Mouse (Mus musculus) thymus, postnatal 25 days (tissue): ENCODE measurements at regions not wholly inside any gene's neighbourhood (a gene's known extent, or its start where the extent isn't known, plus 50 kb on each side); places are given as distances from the start of the nearest gene placed in this dataset.

Source experiments
- DNase-seq: peaks from one replicate; pipeline ENCODE4 v3.0.0; 2022

DNA sequence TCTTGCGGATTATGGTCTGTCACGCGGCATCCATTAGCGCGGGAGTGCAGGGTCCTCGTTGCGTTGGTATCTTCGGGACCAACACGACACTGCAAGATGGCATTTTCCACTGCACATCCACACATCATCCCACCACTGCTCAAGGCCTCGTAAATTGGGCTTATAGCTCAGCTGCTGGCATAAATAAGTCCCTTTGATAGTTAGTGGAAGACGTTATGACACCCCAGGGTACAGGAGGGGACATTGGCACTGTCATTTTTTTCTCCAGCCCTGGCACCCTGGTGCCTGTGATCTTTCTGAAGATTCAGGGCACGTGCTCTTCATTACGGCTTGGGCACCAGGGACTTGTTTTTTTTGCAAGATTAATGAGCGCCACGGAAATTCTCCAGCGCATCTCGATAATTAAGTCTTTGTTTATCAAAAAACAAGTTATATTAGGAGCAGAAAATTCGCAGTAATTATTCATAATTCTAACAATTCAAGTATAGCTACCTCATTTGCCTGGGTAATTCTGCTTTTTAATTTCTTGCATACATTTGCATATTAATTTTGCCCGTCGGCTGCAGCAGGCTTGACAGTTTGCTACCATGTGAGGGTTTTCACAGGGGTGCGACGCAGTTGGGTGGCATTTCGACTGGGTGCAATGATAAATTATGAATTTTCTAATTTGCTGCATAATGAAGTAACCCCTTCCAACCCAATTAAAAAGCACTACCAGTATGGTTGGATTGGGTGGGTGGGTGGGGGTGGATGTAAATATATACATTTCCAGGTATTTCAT lies 119.1 kb downstream of the Vrk1 start:
- DNase-seq: no peak

DNA sequence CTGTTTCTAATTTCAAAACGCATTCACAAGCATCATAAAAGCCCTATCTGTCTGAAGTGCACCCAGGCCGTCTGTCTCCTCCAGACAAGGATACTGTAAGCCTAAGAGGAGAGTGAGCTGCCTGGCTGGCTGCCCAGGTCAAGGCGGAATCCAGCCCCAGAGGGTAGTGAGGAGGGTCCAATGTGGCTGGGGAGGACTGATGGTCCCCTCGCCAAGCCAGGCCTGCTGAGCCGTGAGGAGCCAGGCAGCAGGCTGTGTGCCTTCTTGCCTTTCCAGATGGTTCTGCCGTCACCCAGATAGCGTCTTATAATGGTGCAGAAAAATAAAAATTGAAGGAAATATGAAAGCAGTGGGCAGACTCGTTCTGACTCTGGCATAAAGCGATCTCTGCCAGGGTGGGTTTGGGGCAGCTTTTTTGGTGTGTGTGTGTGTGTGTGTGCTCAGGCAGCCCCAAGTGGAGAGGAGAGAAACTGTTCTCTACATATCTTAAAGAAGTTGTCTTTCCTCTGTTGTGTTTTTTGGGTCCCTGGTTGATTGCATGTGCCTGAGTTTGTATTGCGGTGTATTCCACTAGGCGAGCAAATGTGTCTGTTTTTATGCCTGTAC lies 120.1 kb downstream of the Vrk1 start:
- no peak for DNase-seq

DNA sequence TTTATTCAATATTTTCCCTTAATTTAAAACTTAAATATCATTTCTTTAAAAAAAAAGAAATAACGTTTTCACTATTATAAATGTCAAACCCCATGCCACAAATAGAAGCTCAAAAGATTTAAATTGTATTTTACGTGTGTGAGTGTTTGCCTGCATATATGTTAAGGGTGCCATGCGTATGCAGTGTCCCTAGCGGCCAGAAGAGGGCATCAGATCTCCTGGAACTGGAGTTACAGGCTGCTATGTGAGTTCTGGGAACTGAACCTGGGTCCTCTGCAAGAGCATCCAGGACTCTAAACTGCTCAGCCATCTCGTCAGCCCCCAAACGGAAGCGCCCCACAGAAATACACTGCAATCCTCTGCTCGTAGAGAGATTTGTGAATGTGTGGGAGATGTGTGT lies 122.7 kb downstream of the Vrk1 start:
- DNase-seq: no peak

DNA sequence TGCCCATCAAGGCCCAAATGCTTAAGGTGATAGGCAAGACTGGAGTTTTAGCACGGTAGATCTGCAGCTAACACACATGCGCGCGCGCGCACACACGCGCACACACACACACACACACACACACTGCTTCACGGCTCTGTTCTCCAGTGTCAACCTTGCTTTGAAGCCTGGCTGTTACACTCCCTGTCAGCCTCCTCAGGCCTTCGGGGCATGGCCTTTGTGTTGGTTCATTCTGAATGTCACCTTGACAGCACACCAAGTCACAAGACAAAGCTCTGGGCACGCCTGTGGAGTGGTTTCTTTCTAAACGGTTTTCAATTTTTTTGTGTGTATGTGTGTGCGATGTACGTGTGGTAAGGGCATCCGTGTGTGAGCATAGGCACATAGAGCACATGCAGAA lies 128.4 kb downstream of the Vrk1 start:
- no peak for DNase-seq

DNA sequence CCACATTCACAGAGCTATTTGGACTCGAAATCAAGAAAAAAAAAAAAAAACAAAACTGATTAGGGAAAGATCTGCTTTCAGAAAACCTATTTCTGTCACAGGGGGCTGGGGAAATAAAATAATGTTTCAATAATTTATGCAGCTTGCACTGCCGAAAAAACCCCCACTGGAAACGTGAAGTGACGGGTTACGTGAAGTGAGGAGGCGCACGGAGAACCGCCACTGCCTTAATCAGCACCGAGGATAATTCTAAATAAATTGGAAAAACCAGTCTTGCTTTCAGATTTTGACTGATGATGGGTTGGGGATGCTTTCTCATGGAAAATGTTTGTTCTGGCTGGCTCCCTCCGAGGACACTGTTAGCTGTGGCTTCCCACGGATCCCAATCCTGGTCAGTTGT lies 129.5 kb downstream of the Vrk1 start:
- no peak for DNase-seq

DNA sequence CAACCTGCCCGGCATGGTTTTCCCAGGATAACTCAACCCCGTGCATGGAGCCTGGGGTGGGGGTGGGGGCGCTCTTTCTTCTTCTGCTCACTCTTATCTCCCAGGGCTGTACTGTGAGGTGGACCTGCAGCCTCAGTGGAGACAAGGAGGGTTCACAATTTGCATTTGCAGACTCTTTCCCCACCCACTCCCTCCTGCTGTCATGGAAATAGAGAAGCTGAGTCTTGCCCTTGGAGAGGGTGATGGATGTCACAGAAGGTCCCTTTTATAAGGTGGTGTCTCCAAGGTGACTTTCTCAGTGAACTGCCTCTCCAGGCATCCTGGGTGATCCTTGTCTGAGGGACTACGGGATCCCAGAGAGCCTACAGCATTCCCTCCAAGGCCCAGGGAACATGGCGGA lies 129.9 kb downstream of the Vrk1 start:
- DNase-seq: no peak

DNA sequence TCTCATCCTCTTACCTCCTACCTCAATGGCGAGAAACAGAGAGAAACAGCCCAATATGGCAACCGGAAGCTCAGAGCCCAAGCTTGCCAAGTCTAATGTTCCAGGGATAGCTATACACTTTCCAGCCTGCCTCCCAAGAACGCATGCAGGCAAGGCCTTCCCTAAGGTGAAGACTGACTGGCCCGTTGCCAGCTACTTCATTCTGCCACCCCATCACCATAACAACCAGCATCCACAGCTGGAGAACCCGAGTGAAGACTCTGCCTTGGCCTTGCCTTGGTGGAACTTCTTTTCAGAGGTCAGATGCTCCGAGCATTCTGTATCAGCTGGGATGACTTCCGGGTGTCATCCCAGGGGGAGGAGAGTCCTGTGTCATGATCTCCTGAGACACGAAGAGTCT lies 130.6 kb downstream of the Vrk1 start:
- no peak for DNase-seq

DNA sequence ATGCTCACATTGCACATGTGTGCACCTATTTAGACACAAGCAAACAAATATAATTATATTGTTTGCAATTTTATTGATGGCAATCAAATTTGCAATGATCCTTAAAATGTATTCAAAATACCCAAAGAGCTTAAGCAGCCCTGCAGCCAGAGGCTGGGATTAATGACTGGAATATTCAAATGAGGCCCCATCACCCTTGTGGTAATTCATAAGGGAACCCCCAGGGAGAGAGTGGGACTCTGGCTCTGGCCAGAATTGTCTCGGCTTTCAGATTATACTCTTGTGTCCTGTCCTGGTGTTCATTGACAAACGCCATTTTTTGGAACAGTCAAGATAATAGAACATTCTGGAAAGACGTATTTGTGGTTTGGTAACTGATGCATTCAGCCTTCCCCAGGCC lies 133.5 kb downstream of the Vrk1 start:
- no peak for DNase-seq

DNA sequence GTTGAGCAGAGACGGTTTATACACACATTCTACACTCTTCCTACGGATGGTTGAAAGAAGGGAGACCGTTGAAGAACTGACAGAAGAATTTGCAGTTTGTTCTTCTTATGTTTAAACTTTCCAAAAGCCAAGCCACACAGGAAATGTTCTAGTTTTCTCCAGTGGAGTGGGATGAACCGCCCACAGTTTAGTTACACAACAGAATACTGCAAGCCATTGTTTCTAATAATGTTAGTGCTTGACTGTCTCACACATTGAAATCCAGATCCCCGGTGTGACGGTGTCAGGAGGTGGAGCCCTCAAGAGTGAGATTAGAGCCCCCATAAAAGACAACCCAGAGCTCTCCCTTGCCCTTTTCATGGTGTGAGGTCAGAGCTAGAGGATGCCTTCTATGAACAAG lies 146.8 kb downstream of the Vrk1 start:
- no peak for DNase-seq

DNA sequence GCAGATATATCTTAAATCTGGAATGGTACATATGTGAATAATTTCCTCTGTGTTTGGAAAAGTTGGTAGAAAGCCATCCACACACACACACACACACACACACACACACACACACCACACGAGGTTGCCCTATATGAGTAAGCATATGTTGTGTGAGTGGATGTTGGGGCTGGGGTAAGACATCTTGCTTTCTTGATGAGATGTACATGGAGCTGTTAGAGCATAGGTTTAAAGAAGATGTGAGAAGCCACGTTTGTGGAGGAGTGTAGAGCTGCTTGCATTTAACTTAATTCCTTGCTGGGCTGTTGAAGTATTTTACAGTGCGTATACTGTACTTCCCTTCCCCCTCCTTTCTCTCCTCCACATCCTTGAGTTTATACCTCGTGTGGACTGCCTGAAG lies 147.8 kb downstream of the Vrk1 start:
- DNase-seq: no peak

DNA sequence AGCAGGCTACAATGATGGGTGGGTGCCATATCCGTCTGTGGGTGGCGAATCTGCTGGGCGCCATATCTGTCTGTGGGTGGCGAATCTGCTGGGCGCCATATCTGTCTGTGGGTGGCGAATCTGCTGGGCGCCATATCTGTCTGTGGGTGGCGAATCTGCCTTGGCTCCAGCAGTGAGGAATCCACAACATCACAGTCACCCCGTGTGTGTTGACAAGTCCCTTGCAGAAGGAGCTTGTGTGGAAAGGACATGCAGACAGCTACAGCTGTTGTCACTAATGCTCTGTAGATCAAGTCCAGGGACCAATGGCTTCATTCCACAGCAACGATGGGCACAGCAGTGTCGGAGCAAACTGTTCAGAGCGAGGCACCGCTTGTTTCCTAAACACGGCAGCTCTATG lies 148.6 kb downstream of the Vrk1 start:
- no peak for DNase-seq

DNA sequence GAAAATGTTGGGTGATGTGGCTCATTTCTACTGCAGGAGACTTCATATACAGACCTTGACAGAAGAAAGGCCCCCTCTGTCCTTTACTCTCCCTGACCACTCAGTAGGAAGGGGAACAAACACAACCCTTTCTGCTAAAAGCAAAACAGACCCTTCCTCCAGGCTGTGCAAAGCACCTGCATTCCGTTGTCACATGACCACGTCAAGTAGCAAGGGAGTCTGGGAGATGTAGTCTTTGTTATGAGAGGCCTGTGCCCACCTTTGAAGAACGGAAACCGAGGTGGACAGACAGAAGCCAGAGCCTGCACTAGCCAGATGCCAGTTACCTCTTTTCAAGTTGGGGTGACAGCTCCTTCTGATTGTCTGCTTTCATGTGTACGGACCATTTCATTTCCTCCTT lies 161.3 kb downstream of the Vrk1 start:
- no peak for DNase-seq

DNA sequence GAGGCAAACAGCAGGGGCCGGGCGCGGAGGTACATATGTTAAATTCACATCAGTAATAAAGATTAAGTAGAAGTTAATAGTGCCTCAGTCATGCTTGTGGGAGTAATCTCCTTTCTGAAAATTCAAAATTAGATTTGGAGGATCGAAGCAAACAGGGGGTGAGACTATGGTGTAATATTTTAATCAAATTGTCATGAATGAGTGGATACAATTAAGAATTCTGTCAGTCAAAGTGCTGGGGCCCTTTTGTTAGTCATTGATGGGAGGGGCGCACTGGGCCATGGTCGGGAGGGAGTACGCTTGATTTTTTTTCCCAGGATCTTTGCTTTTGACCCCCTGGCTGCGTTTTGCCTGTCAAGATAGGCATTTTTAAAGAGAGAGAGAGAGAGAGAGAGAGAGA lies 163.2 kb downstream of the Vrk1 start:
- DNase-seq: no peak

DNA sequence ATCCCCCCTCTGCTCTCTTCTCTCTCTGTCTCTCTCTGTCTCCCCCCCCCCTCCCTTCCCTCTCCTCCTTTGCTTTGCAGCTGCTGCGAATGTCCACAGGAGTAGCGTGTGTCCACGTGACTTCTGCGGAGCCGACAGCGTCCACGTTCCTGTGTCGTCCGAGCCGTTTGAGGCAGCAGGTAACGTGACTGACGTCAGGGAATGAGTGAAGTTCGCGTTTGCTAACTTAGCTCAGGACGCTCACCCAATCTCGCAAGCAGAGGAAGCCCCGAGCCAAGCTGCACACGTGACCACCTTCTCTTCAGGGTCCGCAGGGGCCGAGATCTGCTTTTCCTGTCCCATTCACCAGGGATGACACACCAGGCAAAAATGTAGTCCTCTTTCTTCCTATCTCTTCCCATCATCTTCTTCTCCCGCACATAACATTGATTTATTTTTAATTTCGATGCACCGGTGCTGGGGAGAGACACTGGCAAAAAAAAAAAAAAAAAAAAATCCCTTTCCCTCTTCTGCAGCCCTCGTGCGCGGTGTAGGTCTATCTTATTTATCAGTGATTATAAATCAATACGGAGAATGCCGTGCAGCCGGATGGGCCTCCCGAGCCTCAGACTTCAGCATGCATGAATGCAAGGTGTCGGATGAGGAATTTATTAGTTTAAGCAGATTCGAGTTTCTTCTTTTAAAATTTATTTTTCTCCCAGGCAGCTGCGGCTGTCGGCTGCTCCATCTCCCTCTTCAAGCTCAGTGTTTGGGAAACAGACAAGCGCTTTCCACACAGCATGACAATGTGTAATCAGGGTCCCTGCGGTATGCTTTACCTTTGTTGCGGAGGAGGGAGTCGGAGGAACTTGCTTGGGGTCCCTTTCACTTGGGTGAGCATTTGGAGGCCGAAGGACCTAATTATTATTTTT lies 164.3 kb downstream of the Vrk1 start:
- no peak for DNase-seq

DNA sequence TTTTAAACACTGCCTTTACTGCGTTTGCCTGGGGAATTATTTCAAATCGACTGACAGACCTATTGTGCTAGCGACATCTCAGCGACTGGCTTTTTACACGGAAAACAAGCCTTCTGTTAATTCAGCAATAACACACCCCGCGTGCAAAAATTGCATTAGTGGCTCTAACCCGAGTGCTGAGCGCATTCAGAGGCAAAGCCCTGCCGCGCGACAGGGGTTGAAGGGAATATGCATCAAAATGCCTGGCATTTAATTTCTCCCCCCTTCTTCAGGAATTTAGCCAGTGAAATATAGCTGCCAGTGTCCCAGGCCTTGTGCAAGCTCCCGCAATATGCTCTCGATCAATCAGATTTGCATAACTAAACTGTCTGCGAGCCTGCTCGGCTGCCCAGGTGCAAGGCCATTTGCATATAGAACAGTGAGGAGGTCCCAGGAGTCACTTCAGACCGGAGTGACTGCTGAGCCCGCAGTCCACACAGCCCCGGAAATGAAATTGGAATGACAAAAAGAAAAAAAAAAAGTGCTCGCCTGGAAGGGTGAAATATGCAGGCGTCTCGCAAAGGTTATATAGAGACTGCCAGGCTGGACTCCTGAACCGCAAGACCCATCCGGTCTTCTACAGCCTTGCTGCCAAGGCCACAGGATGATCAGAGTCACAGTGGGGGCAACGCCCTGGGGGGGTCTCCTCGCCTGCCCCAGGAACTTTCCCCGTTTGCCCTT lies 165.1 kb downstream of the Vrk1 start:
- DNase-seq: no peak

DNA sequence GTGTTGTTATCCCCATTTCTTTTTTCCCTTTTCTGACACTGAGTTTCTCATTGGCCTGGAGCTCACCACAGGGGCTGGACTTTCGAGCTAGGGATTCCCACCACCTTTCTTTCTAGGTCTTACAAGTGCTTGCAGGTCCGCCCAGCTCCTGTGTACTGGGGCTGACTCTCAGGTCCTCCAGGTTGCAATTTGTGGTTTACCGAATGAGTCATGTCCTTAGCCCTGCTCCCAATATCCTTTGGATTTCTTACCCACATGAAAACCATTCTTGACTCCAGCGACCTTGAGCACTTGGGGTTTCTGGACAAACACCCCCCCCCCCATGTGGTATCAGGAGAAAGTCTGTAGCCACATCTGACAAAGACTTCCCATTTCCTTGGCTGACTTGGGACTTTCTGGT lies 167.3 kb downstream of the Vrk1 start:
- no peak for DNase-seq

DNA sequence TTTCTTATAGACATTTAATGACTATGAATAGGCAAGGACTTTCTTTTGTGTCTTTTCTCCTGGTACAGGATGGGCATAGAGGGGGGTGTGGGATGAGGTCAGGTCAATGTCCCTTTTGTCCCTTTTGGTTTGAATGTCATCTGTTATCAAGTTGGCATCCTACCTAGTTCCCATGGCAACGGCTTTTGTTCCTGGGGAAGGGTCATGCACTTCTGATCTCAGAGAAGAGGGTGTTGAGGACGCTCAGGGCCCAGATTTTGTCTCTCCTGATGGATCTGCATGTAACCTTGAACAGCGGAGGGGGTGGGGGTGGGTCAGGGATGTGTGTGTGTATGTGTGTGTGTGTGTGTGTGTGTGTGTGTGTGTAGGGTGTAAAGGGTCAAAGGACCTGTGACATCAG lies 167.8 kb downstream of the Vrk1 start:
- DNase-seq: no peak

DNA sequence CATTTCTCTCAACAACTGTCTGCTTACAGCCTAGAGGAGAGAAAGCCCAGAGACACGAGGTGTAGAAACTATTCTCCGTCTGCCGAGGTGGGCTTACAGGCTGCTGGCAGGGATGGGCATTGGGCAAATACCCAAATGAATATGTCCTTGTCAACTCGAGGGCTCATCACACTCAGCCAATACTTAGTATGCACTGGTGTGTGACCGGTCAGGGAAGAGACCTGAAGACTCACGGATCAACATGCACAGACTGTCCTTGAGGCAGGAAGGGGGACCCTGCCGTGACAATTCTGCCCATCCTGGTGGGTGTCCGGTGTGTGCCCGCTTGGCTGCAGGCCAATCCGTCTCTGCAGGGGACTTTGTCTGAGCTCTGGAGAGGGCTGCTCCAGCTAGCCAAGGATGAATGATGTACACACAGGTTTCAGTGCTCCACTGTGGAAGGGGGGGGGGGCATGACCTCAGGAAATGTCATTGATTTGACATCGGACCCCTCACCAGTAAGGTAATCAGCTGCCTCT lies 168.7 kb downstream of the Vrk1 start:
- no peak for DNase-seq

DNA sequence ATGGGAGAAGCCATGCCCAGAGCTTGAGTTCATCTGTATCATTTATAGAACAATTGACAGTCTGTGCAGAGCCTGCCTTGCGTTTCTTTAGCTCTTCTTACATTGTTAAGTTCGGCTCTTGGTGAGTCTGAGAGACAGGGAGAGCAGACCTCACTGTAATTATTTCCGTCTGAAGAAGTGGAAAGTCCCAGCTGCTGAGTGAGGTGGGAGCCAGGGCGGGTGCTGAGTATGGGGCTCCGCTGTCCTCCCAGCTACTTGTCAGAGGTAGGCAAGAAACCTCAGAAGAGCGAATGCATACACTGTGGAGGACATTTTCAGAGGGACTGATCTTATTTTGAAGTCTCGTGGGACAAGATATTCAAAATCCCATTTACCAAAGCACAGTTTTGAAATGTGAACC lies 172.9 kb downstream of the Vrk1 start:
- no peak for DNase-seq

DNA sequence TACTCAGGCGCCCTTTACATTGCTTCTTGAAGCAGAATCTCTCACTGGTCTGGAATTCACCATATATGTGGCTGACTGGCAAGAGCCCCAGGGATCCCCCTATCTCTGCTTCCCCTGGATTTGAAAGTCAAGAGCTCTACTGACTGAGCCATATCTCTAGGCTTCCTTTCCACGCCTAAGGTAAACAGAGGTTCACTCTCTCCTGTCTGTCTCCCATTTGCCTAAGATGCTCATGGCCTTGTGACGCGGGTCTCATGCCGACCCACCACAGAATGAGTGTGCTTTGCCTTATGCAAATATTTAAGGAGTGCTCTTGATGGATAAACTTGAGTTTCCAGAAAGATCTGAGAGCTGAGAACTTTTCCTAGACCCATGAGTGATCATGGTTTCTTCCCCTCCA lies 173.9 kb downstream of the Vrk1 start:
- no peak for DNase-seq

DNA sequence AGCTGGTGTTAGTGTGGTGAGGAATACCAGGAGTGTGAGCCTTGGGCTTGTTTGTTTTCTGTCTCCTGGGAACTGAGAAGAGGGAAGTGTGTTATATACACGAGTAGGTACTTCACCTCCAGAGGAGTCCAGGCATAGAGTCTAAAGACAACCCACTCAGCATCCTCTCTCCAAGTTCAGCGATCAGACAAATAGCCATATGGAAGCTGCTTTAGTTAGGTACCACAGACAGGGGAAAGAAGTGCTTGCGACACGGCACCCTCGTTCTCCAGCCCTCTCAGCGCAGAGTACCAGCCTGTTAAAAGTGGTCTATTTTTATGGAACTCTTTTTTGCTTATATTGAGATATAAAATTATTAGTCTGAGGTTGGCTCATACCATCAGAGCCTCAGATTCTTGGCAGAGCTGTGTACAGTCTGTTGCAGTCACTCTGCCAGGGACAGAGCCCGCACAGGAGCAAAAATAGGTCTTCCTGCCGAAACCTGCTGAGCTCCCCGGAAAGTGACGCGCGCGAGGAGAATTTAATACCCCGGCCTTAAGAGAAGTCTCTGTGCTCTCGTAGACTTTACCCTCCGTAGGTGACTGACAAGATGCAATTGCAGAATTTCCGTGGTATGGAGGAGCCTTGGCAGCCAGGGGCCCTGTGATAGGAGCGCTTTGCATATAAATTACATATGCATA lies 175.5 kb downstream of the Vrk1 start:
- DNase-seq: no peak

DNA sequence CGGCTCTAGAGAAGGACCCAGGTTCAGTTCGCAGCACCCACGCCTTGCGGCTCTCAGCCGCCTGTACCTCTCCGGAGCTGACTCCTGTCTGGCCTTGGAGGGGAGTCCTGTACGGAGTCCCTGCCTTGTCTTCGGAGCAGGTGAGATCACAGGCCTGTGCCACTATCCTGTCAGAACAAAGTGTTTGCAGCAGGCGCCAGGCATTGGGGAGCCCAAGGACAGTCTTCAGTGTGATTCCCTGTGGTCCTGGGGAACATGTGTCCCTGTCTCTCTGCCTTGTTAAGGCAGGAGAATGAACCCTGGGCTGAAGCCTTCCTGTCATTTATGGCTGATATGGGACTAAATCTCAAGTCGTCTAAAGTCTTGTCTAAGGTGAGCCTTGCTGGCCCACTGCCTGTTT lies 176.5 kb downstream of the Vrk1 start:
- no peak for DNase-seq

DNA sequence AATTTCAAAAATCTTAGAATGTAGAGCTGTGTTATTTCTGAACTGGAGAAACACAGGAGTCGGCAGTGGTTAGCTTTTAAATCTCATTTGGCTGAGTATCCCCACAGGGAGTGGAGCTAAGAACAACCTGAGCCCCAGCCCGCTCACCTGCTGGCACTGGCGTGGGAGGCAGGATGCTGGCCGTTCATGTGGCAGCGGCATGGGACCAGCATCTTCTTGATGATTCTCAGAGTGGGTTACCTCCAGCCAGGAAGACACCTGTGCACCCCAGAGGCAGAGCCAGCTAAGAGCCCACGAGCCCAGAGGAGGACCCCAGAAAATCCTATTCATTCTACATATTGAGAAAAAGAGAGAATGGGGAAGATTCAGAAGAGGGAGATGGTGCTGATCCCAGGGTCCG lies 181.7 kb downstream of the Vrk1 start:
- DNase-seq: no peak
